Mouse (Mus musculus) MEL (cell line): ENCODE measurements at regions not wholly inside any gene's neighbourhood (a gene's known extent, or its start where the extent isn't known, plus 50 kb on each side); places are given as distances from the start of the nearest gene placed in this dataset.

Experiments used
- DNase-seq: peaks from one replicate; pipeline ENCODE4 v3.0.0; 2011; ENCODE audit warnings: low read depth, low spot score
- H3K27ac ChIP-seq: 2 replicates; pipeline ENCODE4 v1.5.1; 2012; ENCODE audit warnings: low read depth, mild to moderate bottlenecking, control low read depth, low read length, moderate library complexity; ENCODE audit not compliant: control insufficient read depth
- H3K27me3 ChIP-seq, 2 experiments: fragments of 150-350 bp in 1 of 2; sonication (generic) in 1 of 2; 2 replicates each; pipeline ENCODE4 v1.6.1; 2012; ENCODE audit warnings: low read length in 2 of 2, mild to moderate bottlenecking in 2 of 2, improper control_type of control experiment in 1 of 2, moderate library complexity in 1 of 2; ENCODE audit not compliant: insufficient read depth in 2 of 2, control insufficient read depth in 1 of 2
- H3K36me3 ChIP-seq, 2 experiments: 2 replicates each; pipeline ENCODE4 v1.6.1; 2012 to 2014; ENCODE audit warnings: low read length in 2 of 2, improper control_type of control experiment in 1 of 2, inconsistent platforms in 1 of 2, mild to moderate bottlenecking in 1 of 2; ENCODE audit not compliant: insufficient read depth in 2 of 2, control insufficient read depth in 1 of 2
- H3K4me1 ChIP-seq, 2 experiments: fragments of 150-350 bp in 1 of 2; sonication (generic) in 1 of 2; 2 replicates each; pipeline ENCODE4 v1.6.1; 2012; ENCODE audit warnings: low read length in 2 of 2, improper control_type of control experiment in 1 of 2, mild to moderate bottlenecking in 1 of 2; ENCODE audit not compliant: insufficient read depth in 2 of 2, control insufficient read depth in 1 of 2
- H3K4me3 ChIP-seq, 2 experiments: fragments of 150-350 bp in 1 of 2; sonication (generic) in 1 of 2; 2 replicates each; pipeline ENCODE4 v1.5.1; 2012; ENCODE audit warnings: low read depth in 2 of 2, low read length in 2 of 2, mild to moderate bottlenecking in 2 of 2, moderate library complexity in 2 of 2, control low read depth in 1 of 2, improper control_type of control experiment in 1 of 2; ENCODE audit not compliant: control insufficient read depth in 1 of 2, insufficient read depth in 1 of 2
- H3K79me2 ChIP-seq: 2 replicates; pipeline ENCODE4 v1.6.1; 2012; ENCODE audit warnings: mild to moderate bottlenecking, low read length, moderate library complexity; ENCODE audit not compliant: control insufficient read depth, poor library complexity, insufficient read depth
- H3K9ac ChIP-seq: 2 replicates; pipeline ENCODE4 v1.6.1; 2012; ENCODE audit warnings: low read depth, mild to moderate bottlenecking, control low read depth, low read length, moderate library complexity; ENCODE audit not compliant: control insufficient read depth, poor library complexity, severe bottlenecking
- H3K9me3 ChIP-seq: fragments of 150-350 bp; sonication (generic); replicated peaks from 2 replicates; pipeline ENCODE4 v1.6.1; 2012; ENCODE audit warnings: mild to moderate bottlenecking, low read length, improper control_type of control experiment, moderate library complexity; ENCODE audit not compliant: insufficient read depth
- GABPA ChIP-seq: IDR thresholded peaks from 2 replicates; pipeline ENCODE4 v1.6.1; 2012; ENCODE audit warnings: low read depth, mild to moderate bottlenecking, inconsistent platforms, low read length, improper control_type of control experiment, moderate library complexity
- GATA1 ChIP-seq: IDR thresholded peaks from 2 replicates; pipeline ENCODE4 v1.6.1; 2011; ENCODE audit warnings: low read depth, low read length, improper control_type of control experiment
- HCFC1 ChIP-seq: IDR thresholded peaks from 2 replicates; pipeline ENCODE4 v1.6.1; 2012; ENCODE audit warnings: low read depth, mild to moderate bottlenecking, inconsistent platforms, low read length, improper control_type of control experiment, moderate library complexity
- KAT2A ChIP-seq: conservative IDR thresholded peaks from 2 replicates; pipeline ENCODE4 v1.6.1; 2012; ENCODE audit warnings: low read depth, low read length, improper control_type of control experiment, inconsistent platforms
- NRF1 ChIP-seq: IDR thresholded peaks from 2 replicates; pipeline ENCODE4 v1.6.1; 2014; ENCODE audit warnings: low read depth, mild to moderate bottlenecking, inconsistent platforms, low read length, improper control_type of control experiment, moderate library complexity; ENCODE audit not compliant: poor library complexity, insufficient read depth, severe bottlenecking
- RCOR1 ChIP-seq: IDR thresholded peaks from 2 replicates; pipeline ENCODE4 v1.6.1; 2012; ENCODE audit warnings: low read depth, mild to moderate bottlenecking, inconsistent platforms, low read length, improper control_type of control experiment
- UBTF ChIP-seq: IDR thresholded peaks from 2 replicates; pipeline ENCODE4 v1.6.1; 2012; ENCODE audit warnings: low read depth, mild to moderate bottlenecking, inconsistent platforms, low read length, improper control_type of control experiment, moderate library complexity, borderline replicate concordance; ENCODE audit not compliant: insufficient read depth
- USF2 ChIP-seq, 2 experiments: IDR thresholded peaks; 2 replicates each; pipeline ENCODE4 v1.6.1; 2011 to 2012; ENCODE audit warnings: improper control_type of control experiment in 2 of 2, low read length in 2 of 2, borderline replicate concordance in 1 of 2, inconsistent platforms in 1 of 2, low read depth in 1 of 2, mild to moderate bottlenecking in 1 of 2; ENCODE audit not compliant: insufficient read depth in 1 of 2

- Histone ChIP-seq H3K27ac (no peak overlapping the region), H3K27me3 (peaks cover 1 to 3% of the 10 kb centered on the region in 2 experiments; a peak in 3 of 4 replicates), H3K4me1 (no peaks in the 10 kb centered on the region), H3K9me3 (no peaks in the 10 kb centered on the region), H3K79me2 (no peaks in the 10 kb centered on the region), H3K36me3 (no peaks in the 10 kb centered on the region), H3K4me3 (no peak overlapping the region), H3K9ac (no peak overlapping the region)
- TF ChIP-seq NRF1 (no peak), RCOR1 (no peak), GABPA (no peak), HCFC1 (no peak), UBTF (no peak), KAT2A (no peak), USF2 (IDR thresholded peaks at IDR 0.05; ENCODE audit: borderline replicate concordance in 1 of 2, insufficient read depth in 1 of 2, low read depth in 1 of 2, low read length in 2 of 2) (no peak), GATA1 (no peak)
- no peak for DNase-seq
These were observed 55.3 kb upstream of the Dnajc19 start for GRCm38 (mm10) chr3:34136385-34136784.
